Mouse (Mus musculus) cerebral cortex, adult 2 months (tissue): ENCODE measurements around the gene Zfp46.

ENCODE experiments used
- WGBS: fragments of 180-500 bp; shearing (Covaris S2); methylation state at CpG from one replicate; pipeline ENCODE4 v1.1.7; 2018; 5-methylcytosine and 5-hydroxymethylcytosine counted together

Gene Zfp46

DNA sequence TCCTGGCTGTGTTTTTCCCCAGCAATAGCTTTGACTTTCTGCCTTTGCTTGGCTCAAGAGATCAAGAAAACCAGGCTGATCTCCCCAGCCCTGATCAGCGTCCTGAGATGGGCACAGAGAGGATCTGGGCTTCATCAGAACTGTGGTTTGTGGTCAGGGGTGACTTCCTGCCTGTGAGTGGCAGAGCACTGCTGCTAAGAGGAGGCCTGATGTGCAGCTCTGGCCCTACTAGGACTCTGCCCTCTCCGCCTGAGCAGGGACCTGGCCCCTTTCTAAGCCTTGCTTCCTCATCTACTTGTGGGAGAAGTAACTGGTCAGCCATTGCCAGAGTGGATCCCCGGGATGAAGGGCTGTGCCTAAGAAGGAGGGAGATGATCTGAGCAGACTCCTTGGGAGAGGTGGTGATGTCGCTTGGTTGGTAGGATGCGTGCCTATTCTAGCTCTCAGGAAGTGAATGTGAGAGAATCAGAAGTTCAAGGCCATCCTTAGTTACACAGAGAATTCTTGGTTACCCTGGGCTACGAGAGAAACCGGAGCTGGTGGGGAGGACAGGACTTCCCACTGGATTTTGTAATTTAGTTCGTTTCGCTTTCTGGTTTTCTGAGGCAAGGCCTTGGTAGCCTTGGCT is 17.7 kb upstream of the Zfp46 start:
- WGBS, result 92% methylated on average over 9 of the region's 9 CpGs

DNA sequence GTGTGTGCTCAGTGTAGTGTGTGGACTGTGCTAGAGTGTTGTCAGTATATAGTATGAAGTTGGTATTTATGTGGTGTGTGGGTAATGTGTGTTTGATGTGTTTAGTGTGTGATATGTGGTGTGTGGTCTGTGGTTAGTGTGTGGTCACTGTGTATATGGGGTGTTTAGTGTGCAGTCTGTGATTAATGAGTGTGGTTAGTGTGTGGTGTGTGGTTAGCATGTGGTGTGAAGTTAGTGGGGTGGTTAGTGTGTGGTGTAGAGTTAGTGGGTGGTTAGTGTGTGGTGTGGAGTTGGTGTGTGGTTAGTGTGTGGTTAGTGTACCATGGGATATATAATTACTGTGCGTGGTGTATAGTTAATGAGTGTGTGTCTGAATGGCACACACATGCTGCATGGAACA is 15.6 kb upstream of the Zfp46 start:
- 78% methylated on average over 1 of the region's 1 CpGs for WGBS

DNA sequence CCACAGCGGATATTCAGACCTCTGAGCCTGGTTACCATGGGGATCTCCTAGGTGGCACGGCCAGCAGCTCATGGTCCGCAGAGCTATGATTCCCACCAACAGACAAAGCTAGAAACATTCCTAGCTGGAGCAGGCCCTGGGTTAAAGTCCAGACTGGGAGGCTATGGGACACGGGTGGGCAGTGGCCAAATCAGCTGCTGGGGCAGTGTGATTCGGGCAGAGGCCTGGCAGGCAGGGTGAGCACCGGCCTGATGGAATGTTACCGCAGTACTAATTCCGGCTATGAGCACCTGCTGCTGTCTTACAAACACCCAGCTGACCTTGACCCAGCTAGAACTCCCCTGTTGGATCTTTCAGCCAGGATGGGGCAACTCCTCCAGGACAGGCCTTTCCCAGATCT is 13.8 kb upstream of the Zfp46 start:
- 89% methylated on average over 8 of the region's 8 CpGs for WGBS

DNA sequence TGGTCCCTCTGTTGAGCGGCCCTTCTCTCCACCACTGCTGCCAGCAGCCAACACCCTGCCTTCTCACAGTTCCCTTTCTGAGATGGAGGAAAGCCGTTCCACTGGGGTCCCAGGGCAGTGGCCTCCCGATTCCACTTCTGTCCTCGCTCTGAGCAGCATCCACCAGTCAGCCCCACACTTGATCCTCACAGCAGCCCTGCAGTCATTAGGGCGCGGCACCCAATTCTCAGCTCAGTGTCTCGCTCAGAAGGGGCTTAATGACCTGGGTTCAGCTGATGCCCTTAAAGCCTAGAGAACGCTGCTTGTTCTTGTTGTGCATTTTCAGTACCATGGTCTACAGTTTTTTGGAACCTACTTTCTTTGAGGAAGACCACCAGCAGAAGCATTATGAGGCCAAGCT is 3.4 kb upstream of the Zfp46 start:
- 93% methylated on average over 8 of the region's 8 CpGs for WGBS

DNA sequence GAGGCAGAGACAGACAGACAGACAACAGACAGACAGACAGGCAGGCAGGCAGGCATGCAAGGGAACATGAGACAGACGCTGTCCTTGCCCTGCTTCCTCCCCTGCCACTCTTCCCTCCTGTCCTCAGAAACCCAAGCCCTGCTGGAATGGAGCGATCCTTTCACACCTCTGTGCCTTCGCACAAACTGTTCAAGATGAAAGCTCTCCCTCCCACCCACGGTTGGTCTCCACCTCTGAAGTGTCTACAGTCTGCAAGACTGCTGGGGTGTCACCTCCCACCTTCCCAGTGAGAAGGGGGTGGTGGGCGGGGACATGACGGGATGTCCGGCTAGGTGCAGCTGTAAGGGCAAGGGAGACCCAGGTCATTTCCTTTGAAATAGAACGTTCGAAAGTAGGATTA is 2.9 kb upstream of the Zfp46 start:
- 36% methylated on average over 9 of the region's 9 CpGs for WGBS

DNA sequence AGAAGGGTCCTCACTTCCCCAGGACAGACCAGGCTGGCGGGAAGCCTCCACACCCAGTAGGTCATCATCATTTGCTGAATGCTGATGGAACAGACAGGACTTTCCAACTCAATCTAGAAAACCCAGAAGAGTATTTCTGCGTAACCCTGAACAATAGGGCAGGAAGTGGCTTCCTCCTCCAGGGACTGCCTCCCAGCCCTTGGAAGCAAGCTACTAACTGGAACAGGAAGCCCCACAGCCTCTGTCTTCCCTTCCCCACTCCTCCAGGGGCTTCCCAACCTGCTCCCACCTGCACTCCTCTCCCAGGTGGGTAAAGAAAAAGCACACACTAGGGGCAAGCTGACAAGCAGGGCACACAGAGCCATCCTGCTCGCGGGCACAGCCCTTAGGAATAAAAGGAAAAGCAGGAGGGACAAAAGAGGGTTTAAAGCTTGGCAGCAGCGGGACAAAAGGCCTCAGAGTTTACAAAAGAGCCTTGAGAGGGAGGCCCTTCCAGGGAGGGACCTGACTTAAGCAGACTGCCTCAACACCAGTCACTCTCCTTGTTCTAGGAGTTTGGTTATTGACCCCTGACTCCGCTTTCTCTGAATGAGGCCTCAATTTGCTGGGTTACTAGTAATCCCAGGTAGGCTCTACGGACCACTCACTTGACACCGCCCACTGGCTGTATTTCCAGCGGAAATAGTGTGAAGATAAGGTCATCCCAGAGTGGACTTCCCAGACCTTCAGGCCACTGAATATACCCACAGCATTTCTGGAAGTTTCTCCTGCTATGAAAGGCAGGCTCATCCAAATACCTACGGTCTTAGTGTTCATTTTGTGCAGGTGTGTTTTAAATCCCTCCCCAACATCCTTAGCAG is 1.6 kb upstream of the Zfp46 start:
- 57% methylated on average over 10 of the region's 10 CpGs for WGBS

DNA sequence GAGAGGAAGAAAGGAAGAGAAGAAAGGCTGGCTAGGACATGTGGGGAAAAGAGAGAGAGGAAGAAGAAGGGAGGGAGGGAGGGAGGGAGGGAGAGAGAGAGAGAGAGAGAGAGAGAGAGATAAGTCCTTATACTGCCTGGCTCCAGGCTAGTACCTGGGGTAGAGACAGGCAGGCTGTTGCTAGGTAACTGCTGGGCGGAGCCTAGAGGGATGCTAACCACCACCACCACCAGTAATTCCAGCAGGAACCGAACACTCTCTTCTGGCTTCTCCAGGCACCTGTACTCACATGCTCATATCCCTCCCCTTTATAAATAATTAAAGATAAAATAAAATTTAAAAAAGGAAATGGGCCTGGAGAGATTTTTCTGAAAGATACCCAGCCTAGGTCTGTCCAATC is 700 bp upstream of the Zfp46 start:
- 20% methylated on average over 2 of the region's 2 CpGs for WGBS

DNA sequence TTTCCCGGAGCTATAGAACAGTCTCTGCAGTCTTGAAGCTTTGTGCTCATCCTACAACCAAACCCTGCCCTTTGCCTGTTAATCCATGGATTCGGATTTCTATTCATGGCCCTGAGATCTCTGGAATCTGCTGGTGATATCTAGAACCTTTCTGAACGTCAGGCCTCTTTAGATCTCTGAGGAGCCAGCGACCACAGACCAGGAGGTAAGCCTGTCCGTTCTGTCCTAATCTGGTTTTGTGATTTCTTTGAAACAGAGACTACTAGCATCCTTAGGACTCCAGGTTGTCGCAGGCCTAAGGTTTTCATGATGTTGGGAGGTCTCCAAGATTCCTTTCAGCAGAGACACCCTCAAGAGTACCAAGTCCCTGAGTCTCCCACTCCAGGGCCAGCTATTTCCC is 408 bp downstream of the Zfp46 start:
- WGBS, result 2% methylated on average over 6 of the region's 6 CpGs

DNA sequence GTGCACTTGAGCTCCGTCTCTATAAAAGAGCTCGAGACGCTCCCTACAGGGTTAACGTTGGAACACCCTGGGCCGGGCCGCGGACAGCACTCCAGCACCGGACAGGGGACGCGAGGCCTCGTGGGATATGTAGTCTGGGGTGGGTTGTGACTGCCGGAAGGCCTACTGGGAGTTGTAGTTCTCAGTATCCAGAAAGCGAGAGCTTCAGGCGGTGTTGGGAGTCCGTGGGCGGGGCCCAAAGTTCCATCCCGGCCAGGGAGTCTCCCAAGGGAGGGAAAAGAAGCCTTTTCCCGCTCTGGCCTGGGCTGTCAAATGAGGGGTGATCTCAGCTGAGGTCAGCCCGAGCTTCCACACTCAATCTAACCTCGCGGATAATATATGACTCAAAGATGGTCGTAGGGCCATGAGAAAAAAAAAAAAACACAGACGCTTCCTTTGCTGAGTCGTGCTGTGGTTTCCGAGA is 896 bp downstream of the Zfp46 start:
- WGBS, result under 1% methylated on average over 25 of the region's 25 CpGs

DNA sequence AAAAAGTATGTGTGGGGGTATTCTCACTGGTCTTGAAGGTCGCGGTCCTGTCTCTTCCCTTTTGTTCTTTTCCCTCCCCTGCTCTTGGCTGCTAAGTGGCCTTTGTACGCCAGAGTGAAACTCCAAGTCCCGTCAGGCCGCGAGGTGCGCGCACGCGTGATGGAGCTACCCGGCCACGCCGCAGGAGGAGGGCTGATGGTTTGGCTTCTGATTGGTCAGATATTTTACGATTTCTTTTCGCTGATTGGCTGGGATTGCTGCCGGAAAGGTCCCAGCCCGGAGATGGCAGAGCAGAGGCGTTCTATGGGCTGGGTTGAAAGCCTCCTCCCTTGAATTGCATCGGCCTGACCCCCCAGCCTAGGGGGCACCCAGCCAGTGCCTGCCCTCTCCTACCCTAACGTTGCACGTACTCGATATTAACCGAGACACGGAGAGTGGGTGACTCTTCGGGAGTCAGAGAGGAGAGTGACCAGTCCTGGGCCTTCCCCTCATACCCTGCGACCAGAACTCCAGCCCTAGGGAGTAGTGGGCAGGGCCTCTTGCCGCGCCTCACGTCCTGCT is 1.4 kb downstream of the Zfp46 start:
- under 1% methylated on average over 29 of the region's 29 CpGs for WGBS

DNA sequence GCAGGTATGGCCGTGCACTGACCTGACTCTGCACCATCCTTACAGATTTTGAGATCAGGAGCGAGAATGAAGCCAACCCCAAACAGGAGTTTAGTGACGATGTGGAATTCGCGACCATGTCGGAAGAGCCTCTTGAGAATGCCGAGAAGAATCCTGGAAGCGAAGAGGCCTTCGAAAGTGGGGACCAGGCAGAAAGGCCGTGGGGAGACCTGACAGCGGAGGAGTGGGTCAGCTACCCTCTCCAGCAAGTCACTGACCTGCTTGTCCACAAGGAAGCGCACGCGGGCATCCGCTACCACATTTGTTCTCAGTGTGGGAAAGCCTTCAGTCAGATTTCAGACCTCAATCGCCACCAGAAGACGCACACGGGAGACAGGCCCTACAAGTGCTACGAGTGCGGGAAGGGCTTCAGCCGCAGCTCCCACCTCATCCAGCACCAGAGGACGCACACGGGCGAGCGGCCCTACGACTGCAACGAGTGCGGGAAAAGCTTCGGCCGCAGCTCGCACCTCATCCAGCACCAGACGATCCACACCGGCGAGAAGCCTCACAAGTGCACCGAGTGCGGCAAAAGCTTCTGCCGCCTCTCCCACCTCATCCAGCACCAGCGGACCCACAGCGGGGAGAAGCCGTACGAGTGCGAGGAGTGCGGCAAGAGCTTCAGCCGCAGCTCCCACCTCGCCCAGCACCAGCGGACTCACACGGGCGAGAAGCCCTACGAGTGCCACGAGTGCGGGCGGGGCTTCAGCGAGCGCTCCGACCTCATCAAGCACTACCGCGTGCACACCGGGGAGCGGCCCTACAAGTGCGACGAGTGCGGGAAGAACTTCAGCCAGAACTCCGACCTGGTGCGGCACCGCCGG is 5.7 kb downstream of the Zfp46 start:
- WGBS, result 70% methylated on average over 66 of the region's 66 CpGs

DNA sequence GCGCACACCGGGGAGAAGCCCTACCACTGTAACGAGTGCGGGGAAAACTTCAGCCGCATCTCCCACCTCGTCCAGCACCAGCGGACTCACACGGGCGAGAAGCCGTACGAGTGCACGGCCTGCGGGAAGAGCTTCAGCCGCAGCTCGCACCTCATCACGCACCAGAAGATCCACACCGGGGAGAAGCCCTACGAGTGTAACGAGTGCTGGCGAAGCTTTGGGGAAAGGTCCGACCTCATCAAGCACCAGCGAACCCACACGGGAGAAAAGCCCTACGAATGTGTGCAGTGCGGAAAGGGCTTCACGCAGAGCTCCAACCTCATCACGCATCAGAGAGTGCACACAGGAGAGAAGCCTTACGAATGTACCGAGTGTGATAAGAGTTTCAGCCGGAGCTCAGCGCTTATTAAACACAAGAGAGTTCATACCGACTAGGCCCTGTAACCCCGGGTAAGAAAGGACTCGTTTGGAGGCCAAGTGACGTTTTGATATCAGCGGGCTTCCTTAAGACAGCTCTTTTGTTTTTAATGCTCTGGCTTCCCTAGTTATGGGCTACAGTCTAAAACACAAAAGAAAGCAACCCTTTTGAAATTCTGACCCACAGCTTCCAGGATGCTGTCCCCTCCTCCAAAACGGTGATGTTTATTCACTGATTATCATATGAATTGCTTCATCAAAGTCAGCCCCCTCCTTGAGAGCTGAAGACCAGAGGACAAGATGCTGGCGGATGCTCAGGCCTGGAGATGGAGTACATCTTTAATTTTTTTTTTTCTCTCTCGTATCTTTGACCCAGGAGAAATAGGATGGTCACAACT is 6.5 kb downstream of the Zfp46 start:
- WGBS, result 64% methylated on average over 39 of the region's 39 CpGs

DNA sequence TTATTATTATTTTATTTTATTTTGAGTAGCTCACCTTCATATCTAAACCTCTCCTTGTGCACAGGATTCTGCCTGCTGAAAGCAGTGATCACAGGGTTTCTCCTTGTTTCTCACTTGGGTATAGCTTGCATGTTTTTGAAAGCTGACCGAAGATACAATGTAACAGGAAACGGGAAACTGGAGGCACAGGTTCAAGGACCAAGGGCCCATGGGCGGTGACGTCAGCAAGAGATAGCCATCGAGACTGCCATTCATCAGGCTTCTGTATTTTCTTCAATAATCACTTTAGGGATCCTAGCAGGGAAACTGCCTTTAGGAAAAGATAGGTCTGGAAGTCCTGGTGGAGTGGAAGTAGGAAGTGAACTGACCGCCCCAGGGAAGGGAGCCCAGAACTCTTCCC is 7.2 kb downstream of the Zfp46 start:
- 84% methylated on average over 6 of the region's 6 CpGs for WGBS

DNA sequence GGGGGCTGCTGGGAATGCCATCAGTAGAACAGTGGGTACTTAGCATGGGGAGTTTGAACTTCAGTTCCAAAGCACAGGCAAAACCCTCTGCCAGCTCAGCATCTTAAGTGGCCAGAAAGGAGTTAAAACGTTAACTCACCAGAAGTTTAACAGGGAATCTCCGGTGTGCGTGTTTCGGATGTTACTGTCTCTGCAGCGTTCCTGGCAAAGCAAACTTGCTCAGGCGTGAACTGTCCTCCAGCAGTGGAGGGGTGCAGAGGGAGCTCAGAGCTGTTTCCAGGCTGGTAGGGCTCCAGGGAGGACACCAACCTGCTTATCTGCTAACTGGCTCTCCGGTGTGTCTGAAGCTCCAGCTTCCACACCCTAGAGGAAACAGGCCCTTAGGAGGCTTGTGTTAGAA is 11.5 kb downstream of the Zfp46 start:
- WGBS, result 64% methylated on average over 7 of the region's 7 CpGs

DNA sequence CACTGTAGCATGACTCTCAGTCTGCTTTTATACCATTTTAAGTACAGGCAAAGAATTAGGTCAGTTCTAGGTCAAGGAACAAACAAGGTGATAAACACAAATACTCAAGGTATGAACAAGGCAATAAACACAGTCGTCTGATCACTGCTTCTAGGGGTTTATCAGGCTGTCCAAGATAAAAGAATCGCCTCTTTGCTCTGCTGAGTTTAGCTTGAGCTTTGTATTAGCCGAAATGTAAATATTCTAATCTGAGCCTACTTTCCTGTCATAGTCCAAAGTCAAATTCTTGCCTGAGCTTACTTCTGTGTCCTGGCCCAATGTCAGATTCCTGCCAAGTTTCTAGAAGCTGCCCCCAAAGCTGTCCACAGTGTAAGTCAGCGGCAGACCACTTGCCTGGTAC is 18.0 kb downstream of the Zfp46 start:
- WGBS, result 85% methylated on average over 4 of the region's 4 CpGs

DNA sequence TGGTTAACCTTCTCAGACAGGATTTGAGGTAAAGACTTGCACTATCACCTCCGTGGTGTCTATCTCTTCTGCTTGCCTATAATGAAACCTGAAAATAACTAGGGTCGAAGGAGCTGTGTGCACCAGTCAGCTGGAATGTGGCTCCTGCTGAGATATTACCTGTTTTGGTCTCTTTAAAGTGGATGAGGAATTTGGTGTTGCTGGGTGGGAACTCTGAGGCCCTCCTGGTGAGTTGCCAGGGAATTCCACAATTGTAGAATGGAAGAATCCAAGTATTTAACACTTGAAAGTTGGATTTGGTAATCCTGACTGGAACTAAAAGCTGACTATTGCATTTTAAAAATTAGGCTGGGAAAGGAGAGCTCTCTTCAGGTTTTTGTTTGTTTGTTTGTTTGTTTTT is 19.7 kb downstream of the Zfp46 start:
- WGBS, result 56% methylated on average over 2 of the region's 2 CpGs

DNA sequence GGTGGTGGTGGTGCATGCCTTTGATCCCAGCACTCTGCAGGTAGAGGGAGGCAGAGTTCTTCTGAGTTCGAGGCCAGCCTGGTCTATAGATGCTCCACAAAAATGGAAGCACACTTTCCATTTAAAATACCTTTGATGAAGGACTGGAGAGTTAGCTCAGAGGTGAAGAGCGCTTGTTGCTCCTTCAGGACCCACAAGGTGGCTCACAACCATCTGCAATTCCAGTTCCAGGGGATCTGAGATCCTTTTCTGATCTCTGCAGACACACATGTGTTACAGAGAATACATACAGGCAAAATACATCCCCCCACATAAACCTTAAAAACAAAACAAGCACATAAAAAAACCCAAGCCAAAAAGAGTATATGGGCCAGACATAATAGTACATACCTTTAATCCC is 23.9 kb downstream of the Zfp46 start:
- 61% methylated on average over 2 of the region's 2 CpGs for WGBS

DNA sequence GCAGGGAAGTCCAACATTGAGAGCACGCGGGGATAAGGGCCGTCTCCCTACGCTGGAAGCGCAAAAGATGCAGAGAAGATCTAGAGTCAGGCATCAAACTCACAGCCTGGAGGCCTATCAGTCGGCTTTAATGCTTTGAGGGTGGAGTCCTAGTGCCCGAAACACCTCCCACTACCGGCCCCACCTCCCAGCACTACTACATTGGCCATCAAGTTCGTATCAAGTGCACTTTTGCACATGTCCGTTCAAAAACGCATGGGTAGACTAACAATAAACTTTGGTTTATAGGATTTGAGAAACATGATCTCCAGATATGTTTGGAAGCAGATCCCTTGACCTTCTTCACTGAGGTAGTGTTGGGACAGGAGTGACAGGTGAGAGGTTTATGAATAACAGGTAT is 25.3 kb downstream of the Zfp46 start:
- 11% methylated on average over 11 of the region's 11 CpGs for WGBS

DNA sequence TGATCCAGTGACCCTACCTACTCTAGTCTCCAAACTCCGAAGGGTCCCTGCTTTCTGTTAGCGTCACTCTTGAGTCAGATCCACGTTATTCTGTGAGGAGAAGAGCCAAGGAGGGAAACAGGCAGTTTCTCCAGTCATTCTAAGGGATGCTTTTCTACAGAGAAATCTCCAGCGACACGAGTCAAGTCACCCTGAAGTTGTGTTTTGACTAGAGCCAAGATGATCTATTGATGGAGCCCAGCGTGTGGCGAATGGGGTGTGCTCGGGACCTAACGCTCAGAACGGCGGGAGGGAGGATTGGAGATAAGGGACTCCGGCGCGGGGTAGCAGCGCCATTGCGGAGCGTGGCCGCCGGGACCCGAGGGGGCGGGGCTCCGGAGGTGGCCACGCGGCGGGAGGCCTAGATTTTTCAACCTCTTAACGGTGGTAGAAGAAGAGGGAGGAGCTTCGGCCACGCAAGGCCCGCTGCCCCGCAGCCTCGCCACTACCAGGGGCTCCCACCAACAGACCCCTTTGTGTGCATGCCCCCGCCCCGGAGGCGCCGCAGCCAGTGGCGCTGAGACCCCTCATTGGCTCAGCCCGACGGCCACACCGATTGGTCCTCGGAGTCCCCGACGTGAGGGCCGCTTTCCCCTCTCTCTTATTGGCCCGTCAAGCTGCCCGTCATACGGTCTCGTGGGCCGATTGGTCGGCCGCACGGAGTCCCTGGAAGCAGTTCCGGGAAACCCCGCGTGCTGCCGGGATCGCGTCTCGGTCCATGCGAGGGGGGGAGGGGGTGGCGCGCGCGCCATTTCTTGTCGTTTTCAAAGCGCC is 26.0 kb downstream of the Zfp46 start, which contains the start of gene Hnrnpr:
TSS of gene Hnrnpr (plus strand) at position 714 of the 813 bp plus-strand sequence.
- WGBS, result under 1% methylated on average over 65 of the region's 65 CpGs
